Mouse (Mus musculus): ENCODE results near the gene Rpp30. TPM values are rescaled to one million over a fixed set of nuclear protein-coding genes. Genes with fewer than 3 reads are reported as not detected.
A peak's percentile ranks its signal among the peaks of the same experiment; 100 is the strongest.

Rpp30 gene
- total and polyA plus RNA-seq, 2 experiments from 2014 or later: 16.8 to 72.8 TPM

DNA sequence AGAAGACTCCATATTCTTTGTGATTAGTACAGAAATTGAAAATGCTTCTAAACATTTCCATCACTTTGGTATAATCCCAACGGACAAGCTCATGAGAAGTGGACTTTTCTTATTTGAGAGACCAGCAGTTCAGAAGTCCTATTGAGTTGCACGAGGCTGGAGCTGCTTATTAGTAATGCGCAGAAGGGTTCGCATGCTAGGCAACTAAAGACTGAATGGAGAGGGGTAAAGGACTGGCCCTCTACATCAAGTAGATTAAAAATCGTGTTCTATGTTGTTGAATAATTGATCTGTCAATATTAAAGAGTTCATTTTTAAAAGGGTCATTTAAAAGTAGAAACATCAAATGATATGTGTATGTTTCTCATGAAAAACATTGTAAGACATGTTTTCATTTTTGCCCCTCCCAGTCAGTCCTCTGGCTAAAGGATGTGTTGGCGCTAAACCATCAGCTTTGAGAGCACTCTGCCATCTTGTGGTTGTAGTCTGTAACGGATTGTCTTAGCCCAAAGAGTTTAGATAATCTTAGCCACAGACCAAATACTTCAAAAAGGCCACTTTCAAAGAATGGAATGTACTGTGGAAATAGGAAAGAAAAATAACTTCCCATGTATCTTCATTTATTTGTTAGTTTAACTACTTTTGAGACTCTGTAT, 782 bp upstream of the Rpp30 start:
- no peak overlapping the region for H3K9ac ChIP-seq (replicated peaks; ENCODE audit: low read length)
- peak; percentile 90 for DNase-seq (ENCODE audit: low spot score)
- 41% methylated on average over 7 of the region's 7 CpGs for WGBS

DNA sequence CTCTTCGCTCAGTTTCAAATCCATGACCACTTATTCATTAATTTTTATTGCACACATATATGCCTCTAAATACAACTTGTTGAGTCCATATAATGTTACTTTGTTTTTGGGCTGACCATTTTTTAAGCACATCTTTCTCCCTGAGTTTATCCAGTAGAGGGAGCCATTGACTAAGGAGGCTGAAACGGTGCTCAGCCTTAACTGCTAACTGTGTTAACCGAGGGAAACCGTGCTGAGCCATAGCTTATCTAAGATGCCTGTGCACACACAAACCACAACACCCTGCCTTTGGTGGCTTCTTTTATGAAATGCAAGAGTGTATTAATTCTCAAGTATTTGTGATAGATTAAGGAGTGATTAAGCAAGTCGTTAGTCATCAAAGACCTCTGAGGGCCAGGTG, 7.3 kb downstream of the Rpp30 start:
- DNase-seq (ENCODE audit: low spot score): peak; percentile 62
- ATAC-seq: peak; percentile 56; the same call in 1 of the 2 replicates
- WGBS: 48% methylated on average over 5 of the region's 5 CpGs

More for the DNA sequence above, 782 bp upstream of the Rpp30 start:
- peak; percentile 88 for TF ChIP-seq CTCF (IDR thresholded peaks at IDR 0.05; ENCODE audit: low read depth)
- Histone ChIP-seq H3K27me3 (ENCODE audit: insufficient read depth, low read length) (no peaks in the 10 kb centered on the region), H3K4me1 (ENCODE audit: insufficient read depth, low read length) (no peaks in the 10 kb centered on the region), H3K36me3 (ENCODE audit: insufficient read depth, low read length) (no peaks in the 10 kb centered on the region), H3K4me2 (ENCODE audit: low read depth, low read length) (peak overlapping the region; percentile 82), H3K27ac (no peak overlapping the region), H3K4me3 (ENCODE audit: low read length) (peak overlapping the region; percentile 86), H3K9me3 (ENCODE audit: low read length) (no peaks in the 10 kb centered on the region)
- ATAC-seq: peak; percentile 75

DNA sequence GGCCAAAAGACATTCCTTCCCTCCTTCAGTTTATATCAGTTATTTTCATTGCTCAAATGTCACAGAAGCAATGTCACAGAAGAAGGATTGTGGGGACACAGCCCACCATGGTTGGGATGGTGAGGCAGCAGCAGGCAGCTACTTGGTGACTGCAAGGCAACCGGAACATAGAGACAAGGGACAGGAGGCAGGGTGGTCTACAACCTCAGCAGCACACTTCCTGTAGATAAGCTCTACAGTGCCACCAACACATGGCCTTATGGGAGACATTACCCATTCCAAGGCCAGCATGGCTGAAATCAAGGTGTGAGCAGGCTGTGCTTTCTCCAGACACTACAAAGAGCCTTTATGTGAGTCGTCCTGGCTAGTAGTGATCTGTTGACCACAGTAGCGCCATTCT, 13.7 kb downstream of the Rpp30 start:
- H3K27ac ChIP-seq: no peak overlapping the region
- peaks cover 35% of the 10 kb centered on the region for H3K36me3 ChIP-seq (ENCODE audit: insufficient read depth, low read length)
- WGBS: 88% methylated on average over 3 of the region's 3 CpGs

More for the DNA sequence above, 7.3 kb downstream of the Rpp30 start:
- TF ChIP-seq CTCF (IDR thresholded peaks at IDR 0.05; ENCODE audit: low read depth): peak; percentile 67
- H3K36me3 ChIP-seq (ENCODE audit: insufficient read depth, low read length): peaks cover 22% of the 10 kb centered on the region
- H3K9ac ChIP-seq (replicated peaks; ENCODE audit: low read length): no peak overlapping the region
- no peaks in the 10 kb centered on the region for H3K9me3 ChIP-seq (ENCODE audit: low read length)
- no peak overlapping the region for H3K4me2 ChIP-seq (ENCODE audit: low read depth, low read length)
- no peaks in the 10 kb centered on the region for H3K27me3 ChIP-seq (ENCODE audit: insufficient read depth, low read length)
- H3K4me1 ChIP-seq (ENCODE audit: insufficient read depth, low read length): no peaks in the 10 kb centered on the region
- no peak overlapping the region for H3K4me3 ChIP-seq (ENCODE audit: low read length)
- H3K27ac ChIP-seq: no peak overlapping the region

DNA sequence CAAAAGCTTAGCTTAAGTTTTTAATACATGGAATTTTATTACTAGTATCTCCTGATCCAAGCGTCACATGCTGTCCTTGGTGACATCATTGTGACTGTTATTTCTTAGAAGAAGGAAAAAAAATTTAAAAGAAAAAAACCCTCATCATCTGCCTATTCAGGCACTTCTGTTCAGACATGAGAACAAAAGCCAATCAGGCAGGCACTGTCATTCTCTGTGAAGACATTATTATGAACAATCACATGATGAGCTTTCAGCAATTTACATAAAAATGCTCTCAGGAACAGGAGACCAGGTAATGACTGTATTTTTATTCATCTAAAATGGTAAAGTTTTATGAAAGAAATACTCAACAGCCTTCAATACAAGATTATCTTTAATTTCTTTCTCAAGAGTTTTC, 14.7 kb downstream of the Rpp30 start:
- H3K4me1 ChIP-seq (ENCODE audit: insufficient read depth, low read length): no peaks in the 10 kb centered on the region
- H3K4me2 ChIP-seq (ENCODE audit: low read depth, low read length): no peak overlapping the region
- no peak overlapping the region for H3K27ac ChIP-seq
- DNase-seq (ENCODE audit: low spot score) (no peak), ATAC-seq (no peak)
- no peaks in the 10 kb centered on the region for H3K9me3 ChIP-seq (ENCODE audit: low read length)
- WGBS: 97% methylated on average over 1 of the region's 1 CpGs
- no peak overlapping the region for H3K4me3 ChIP-seq (ENCODE audit: low read length)
- H3K27me3 ChIP-seq (ENCODE audit: insufficient read depth, low read length): no peaks in the 10 kb centered on the region
- peaks cover 35% of the 10 kb centered on the region for H3K36me3 ChIP-seq (ENCODE audit: insufficient read depth, low read length)
- no peak for TF ChIP-seq CTCF (IDR thresholded peaks at IDR 0.05; ENCODE audit: low read depth)
- no peak overlapping the region for H3K9ac ChIP-seq (replicated peaks; ENCODE audit: low read length)

More for the DNA sequence above, 13.7 kb downstream of the Rpp30 start:
- TF ChIP-seq CTCF (IDR thresholded peaks at IDR 0.05; ENCODE audit: low read depth): no peak
- no peaks in the 10 kb centered on the region for H3K27me3 ChIP-seq (ENCODE audit: insufficient read depth, low read length)
- H3K4me3 ChIP-seq (ENCODE audit: low read length): no peak overlapping the region
- no peaks in the 10 kb centered on the region for H3K9me3 ChIP-seq (ENCODE audit: low read length)
- no peak overlapping the region for H3K9ac ChIP-seq (replicated peaks; ENCODE audit: low read length)
- no peak for ATAC-seq
- no peaks in the 10 kb centered on the region for H3K4me1 ChIP-seq (ENCODE audit: insufficient read depth, low read length)
- no peak overlapping the region for H3K4me2 ChIP-seq (ENCODE audit: low read depth, low read length)
- no peak for DNase-seq (ENCODE audit: low spot score)

DNA sequence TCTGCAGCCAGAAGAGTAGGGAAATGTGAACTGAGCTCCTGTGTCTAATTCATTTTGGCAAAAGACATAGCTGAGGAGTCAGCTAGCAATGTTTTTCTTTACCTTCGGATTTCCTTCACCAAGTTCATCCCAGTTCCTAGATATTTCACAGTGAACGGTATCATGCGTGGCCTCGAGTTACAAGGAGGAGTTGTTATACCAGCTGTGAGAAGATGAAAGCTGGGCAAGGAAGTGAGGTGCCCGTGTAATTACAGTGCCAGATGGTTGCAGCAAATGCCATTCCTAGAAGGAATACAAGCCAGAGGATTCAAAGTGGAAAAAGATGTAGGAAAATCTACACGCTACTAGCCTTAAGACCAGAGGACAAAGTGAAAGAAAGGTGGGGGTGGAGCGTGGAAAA, 15.4 kb downstream of the Rpp30 start:
- ATAC-seq: no peak
- 89% methylated on average over 7 of the region's 7 CpGs for WGBS

DNA sequence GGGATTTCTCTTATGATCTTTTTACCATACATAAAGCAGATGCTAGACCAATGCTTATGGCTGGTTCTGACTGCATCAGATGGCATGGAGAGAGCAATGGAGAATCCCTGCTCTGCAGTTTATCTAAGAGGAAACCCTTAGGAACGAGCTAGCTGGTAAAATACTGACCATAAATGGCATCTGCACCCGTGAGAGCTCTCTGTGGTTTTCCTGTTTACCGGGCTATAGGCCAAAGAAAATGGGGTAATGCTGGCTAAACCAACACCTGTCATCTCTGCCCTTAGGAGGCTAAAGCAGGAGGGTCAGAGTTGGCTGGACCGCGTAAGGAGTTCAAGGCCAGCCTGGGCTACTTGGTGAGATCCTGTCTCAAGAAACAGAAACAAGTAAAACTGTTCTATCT, 20.4 kb downstream of the Rpp30 start:
- no peak for TF ChIP-seq CTCF (IDR thresholded peaks at IDR 0.05; ENCODE audit: low read depth)
- H3K4me2 ChIP-seq (ENCODE audit: low read depth, low read length): no peak overlapping the region
- no peaks in the 10 kb centered on the region for H3K9me3 ChIP-seq (ENCODE audit: low read length)
- no peak for ATAC-seq
- no peak for DNase-seq (ENCODE audit: low spot score)
- H3K4me3 ChIP-seq (ENCODE audit: low read length): no peak overlapping the region
- no peaks in the 10 kb centered on the region for H3K27me3 ChIP-seq (ENCODE audit: insufficient read depth, low read length)
- no peak overlapping the region for H3K27ac ChIP-seq
- H3K9ac ChIP-seq (replicated peaks; ENCODE audit: low read length): no peak overlapping the region
- H3K36me3 ChIP-seq (ENCODE audit: insufficient read depth, low read length): peaks cover 27% of the 10 kb centered on the region
- H3K4me1 ChIP-seq (ENCODE audit: insufficient read depth, low read length): no peaks in the 10 kb centered on the region
- 87% methylated on average over 5 of the region's 5 CpGs for WGBS

More for the DNA sequence above, 15.4 kb downstream of the Rpp30 start:
- no peak overlapping the region for H3K27ac ChIP-seq
- H3K27me3 ChIP-seq (ENCODE audit: insufficient read depth, low read length): no peaks in the 10 kb centered on the region
- DNase-seq (ENCODE audit: low spot score): no peak
- no peak overlapping the region for H3K9ac ChIP-seq (replicated peaks; ENCODE audit: low read length)
- H3K4me1 ChIP-seq (ENCODE audit: insufficient read depth, low read length): no peaks in the 10 kb centered on the region
- no peak overlapping the region for H3K4me3 ChIP-seq (ENCODE audit: low read length)
- peaks cover 35% of the 10 kb centered on the region for H3K36me3 ChIP-seq (ENCODE audit: insufficient read depth, low read length)
- TF ChIP-seq CTCF (IDR thresholded peaks at IDR 0.05; ENCODE audit: low read depth): no peak
- H3K4me2 ChIP-seq (ENCODE audit: low read depth, low read length): no peak overlapping the region
- no peaks in the 10 kb centered on the region for H3K9me3 ChIP-seq (ENCODE audit: low read length)

DNA sequence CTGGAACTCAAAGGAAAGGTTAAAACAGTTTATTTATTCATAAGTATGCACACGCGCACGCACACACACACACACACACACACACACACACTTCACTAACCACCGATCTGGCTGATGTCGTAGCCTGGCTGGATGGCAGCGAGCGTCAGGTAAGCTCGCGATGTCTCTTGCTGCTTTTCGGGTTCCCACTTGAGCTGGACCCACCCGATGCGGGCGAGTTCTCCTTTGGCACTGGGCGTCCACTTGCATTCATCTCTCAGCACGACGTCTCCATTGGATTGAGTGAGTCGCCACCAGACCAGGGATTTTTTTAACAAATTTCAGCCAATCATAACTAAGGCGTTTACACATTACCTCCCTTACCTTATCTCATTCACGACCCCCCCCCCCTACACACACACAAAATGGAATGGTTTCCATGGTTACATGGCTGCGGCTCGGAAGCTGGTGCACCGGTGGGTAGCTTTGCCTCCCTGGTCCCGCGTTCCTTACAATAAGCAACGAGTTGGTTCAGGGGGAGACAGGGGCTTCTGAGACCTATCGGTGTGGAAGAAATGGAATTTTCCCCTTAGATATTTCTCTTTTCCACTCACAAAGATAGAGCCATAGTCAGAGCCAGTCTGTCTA, 25.9 kb downstream of the Rpp30 start:
- H3K9me3 ChIP-seq (ENCODE audit: low read length): no peaks in the 10 kb centered on the region
- 0 out of 2 replicates have a peak, but pooled peaks cover 3% of the 10 kb centered on the region for H3K36me3 ChIP-seq (ENCODE audit: insufficient read depth, low read length)
- H3K4me1 ChIP-seq (ENCODE audit: insufficient read depth, low read length): no peaks in the 10 kb centered on the region
- peak; percentile 46 for DNase-seq (ENCODE audit: low spot score)
- ATAC-seq: peak; percentile 78
- peak overlapping the region; percentile 18 for H3K4me3 ChIP-seq (ENCODE audit: low read length)
- H3K4me2 ChIP-seq (ENCODE audit: low read depth, low read length): peak overlapping the region; percentile 44
- 49% methylated on average over 26 of the region's 26 CpGs for WGBS
- H3K27ac ChIP-seq: no peak overlapping the region
- no peaks in the 10 kb centered on the region for H3K27me3 ChIP-seq (ENCODE audit: insufficient read depth, low read length)
- H3K9ac ChIP-seq (replicated peaks; ENCODE audit: low read length): no peak overlapping the region
- no peak for TF ChIP-seq CTCF (IDR thresholded peaks at IDR 0.05; ENCODE audit: low read depth)
